Mouse (Mus musculus) thymus, postnatal 14 days (tissue): Measurements from ENCODE around the gene Utp14a.
A peak's percentile ranks its signal among the peaks of the same experiment; 100 is the strongest.
"Not testable (repeated sequence)": the region's sequence is repeated elsewhere in the genome, so short reads cannot be mapped to it uniquely, and the experiment has no call there.

Source experiments
- DNase-seq: peaks from one replicate; pipeline ENCODE4 v3.0.0; 2021

The Utp14a gene

GRCm38 (mm10) chrX:48256468-48257007 lies at the start of gene Utp14a:
Utp14a (plus strand) TSS chrX:48256862.
- DNase-seq: peak; percentile 91

GRCm38 (mm10) chrX:48207761-48208487 lies 48.7 kb upstream of the Utp14a start:
- DNase-seq: peak; percentile 8

- DNase-seq: peak; percentile 92
These were observed 48.0 kb upstream of the Utp14a start, which contains the start of gene Zdhhc9 for GRCm38 (mm10) chrX:48208519-48209185. Zdhhc9 (minus strand) TSS chrX:48208878.

- not testable (repeated sequence) for DNase-seq
These were observed 46.9 kb upstream of the Utp14a start for GRCm38 (mm10) chrX:48209746-48210145.

GRCm38 (mm10) chrX:48219468-48219867 lies 37.2 kb upstream of the Utp14a start:
- DNase-seq: no peak

GRCm38 (mm10) chrX:48222706-48223105 lies 34.0 kb upstream of the Utp14a start:
- DNase-seq: no peak

- no peak for DNase-seq
These were observed 30.4 kb upstream of the Utp14a start for GRCm38 (mm10) chrX:48226225-48226624.

GRCm38 (mm10) chrX:48234417-48234816 lies 22.2 kb upstream of the Utp14a start:
- DNase-seq: peak; percentile 66

- no peak for DNase-seq
These were observed 733 bp upstream of the Utp14a start for GRCm38 (mm10) chrX:48255830-48256428.

GRCm38 (mm10) chrX:48257011-48257410 lies 349 bp downstream of the Utp14a start:
- peak; percentile 5 for DNase-seq

- DNase-seq: no peak
These were observed 15.0 kb downstream of the Utp14a start for GRCm38 (mm10) chrX:48271671-48272070.

GRCm38 (mm10) chrX:48274634-48275033 lies 18.0 kb downstream of the Utp14a start:
- DNase-seq: no peak

GRCm38 (mm10) chrX:48278103-48278502 lies 21.4 kb downstream of the Utp14a start:
- DNase-seq: peak; percentile 63

GRCm38 (mm10) chrX:48284386-48285005 lies 27.8 kb downstream of the Utp14a start:
- DNase-seq: peak; percentile 87

GRCm38 (mm10) chrX:48285006-48285650 lies 28.5 kb downstream of the Utp14a start:
- peak; percentile 86 for DNase-seq

GRCm38 (mm10) chrX:48285651-48286021 lies 29.0 kb downstream of the Utp14a start:
- DNase-seq: no peak

GRCm38 (mm10) chrX:48286488-48286887 lies 29.8 kb downstream of the Utp14a start:
- no peak for DNase-seq

- no peak for DNase-seq
These were observed 31.3 kb downstream of the Utp14a start for GRCm38 (mm10) chrX:48288008-48288407.

GRCm38 (mm10) chrX:48291413-48291812 lies 34.8 kb downstream of the Utp14a start:
- no peak for DNase-seq

GRCm38 (mm10) chrX:48305356-48305755 lies 48.7 kb downstream of the Utp14a start:
- no peak for DNase-seq

GRCm38 (mm10) chrX:48310706-48311517 lies 54.2 kb downstream of the Utp14a start:
- peak; percentile 31 for DNase-seq

GRCm38 (mm10) chrX:48311727-48312126 lies 55.1 kb downstream of the Utp14a start:
- no peak for DNase-seq
